Mouse (Mus musculus): Measurements from ENCODE around the gene Abcc3.

DNA sequence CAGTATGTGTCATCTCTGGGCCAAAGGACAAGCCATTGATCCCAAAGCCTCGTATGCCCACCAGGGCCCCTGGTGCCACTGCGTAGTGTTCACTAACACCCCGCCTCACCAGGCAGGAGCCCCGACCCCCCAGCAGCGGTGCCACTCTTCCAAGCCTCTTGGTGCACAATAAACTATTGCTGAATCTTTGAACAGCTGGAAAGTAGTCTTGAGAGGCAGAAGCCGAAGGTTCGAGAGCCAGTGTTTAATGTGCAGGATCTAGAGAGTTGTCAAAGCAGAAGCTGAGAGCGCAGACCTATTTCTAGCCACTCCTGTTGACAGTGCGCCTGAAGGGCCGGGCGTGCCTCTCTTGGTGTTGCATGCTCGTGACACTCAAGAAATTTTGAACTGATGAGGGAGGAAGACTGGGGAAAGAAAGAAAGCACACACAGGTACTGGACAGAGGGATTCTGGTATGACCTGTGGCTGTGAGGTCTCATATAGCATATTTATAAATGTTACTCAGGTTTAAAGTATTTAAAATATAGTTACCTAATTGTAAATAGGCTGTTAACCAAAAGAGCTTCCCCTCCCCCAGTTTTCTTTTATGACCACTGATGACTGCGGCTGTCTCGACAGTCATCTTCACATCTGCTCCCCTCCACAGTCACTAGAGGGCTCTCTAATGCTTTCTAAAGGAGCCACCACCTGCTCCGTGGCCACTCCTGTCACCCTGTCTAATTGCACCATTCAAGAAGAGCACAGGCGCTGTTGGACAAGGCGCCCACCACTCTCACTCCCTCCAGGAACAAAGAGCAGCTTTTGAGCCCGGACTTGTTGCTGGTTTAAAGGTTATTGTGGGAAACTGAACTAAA, 52.8 kb downstream of the Abcc3 start:
- TF ChIP-seq POLR2A (IDR thresholded peaks at IDR 0.05; ENCODE audit: borderline replicate concordance, insufficient read depth, low read length) (no peak), CTCF (IDR thresholded peaks at IDR 0.05; ENCODE audit: borderline replicate concordance, insufficient read depth, low read depth, low read length) (peak; percentile 82)
